Mouse (Mus musculus) megakaryocyte-erythroid progenitor cell, adult 5-6 weeks (primary cell): ENCODE measurements around the gene Perp. TPM values are rescaled to one million over a fixed set of nuclear protein-coding genes. Genes with fewer than 3 reads are reported as not detected.

Experiments
- total RNA-seq, 2 experiments: library from RNA; stranded (forward) in 1 of 2; stranded (reverse) in 1 of 2; fragments of 200-1000, 215-1000 nt in 1 of 2; fragments of >200 nt in 1 of 2; fragmentation: Nextera tagmentation in 1 of 2; gene quantifications; 2 replicates each; pipeline ENCODE4 v1.2.3; 2014 to 2017

Perp gene
- total RNA-seq, 2 experiments from 2014 or later, result 1.1 TPM; not detected in 1

Other genes with a start within 250 kb of the Perp start
- gene Arfgef3, start 101.1 kb upstream of the Perp start, total RNA-seq (2014; fragmentation: Nextera tagmentation), result not detected in 2 replicates
- gene Arfgef3, start 101.1 kb upstream of the Perp start, total RNA-seq (2017), result 0.14 TPM in 1 of 2 replicates, not detected in the other
- gene Gm4922, start 58.2 kb upstream of the Perp start, total RNA-seq (2014; fragmentation: Nextera tagmentation), result not detected in 2 replicates
- not detected in 2 replicates for gene Gm4922, start 58.2 kb upstream of the Perp start, total RNA-seq (2017)
- 7.6 and 9.5 TPM in 2 replicates for gene Tnfaip3, start 170.6 kb downstream of the Perp start, total RNA-seq (2014; fragmentation: Nextera tagmentation)
- gene Tnfaip3, start 170.6 kb downstream of the Perp start, total RNA-seq (2017), result 43.5 and 64.0 TPM in 2 replicates